Mouse (Mus musculus): ENCODE results near the gene Thbd. TPM values are rescaled to one million over a fixed set of nuclear protein-coding genes. Genes with fewer than 3 reads are reported as not detected.

The Thbd gene
- polyA plus RNA-seq, 1 experiment from 2014 or later, result 6.8 TPM

DNA sequence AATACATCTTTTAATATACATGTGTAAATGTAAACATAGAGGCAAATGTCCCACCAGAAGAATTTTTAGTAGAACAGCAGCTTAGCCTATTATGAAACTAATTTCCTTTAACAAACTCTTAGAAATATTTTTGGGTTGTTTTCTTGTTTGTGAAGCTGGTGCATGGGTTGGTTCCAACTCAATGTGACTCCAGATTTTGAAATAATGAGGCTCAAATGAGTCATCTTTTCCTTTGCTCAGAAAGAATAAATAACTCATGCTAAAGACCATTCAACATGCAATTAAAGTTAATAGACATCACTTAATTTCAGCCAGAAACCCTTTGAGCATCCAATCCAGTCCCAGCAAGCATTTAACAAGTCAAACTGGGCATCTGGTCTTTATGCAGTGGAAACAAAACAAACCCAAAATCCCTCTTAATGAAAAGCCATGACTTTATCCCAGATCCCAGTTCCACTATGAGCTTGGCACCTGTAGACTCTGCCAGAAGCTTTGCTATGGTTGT lies 21.1 kb upstream of the Thbd start:
- ATAC-seq (ENCODE audit: low FRiP score) (no peak), DNase-seq (ENCODE audit: low spot score) (no peak)
- H3K9ac ChIP-seq (ENCODE audit: low read depth, low read length), result no peak overlapping the region
- H3K27ac ChIP-seq (ENCODE audit: low read depth, low read length), result no peak overlapping the region
- no peaks in the 10 kb centered on the region for H3K36me3 ChIP-seq (ENCODE audit: control insufficient read depth, insufficient read depth, low read length)
- H3K27me3 ChIP-seq (ENCODE audit: control insufficient read depth, insufficient read depth, low read length), result no peaks in the 10 kb centered on the region
- no peak overlapping the region for H3K4me2 ChIP-seq (replicated peaks; ENCODE audit: low read depth, low read length)
- H3K4me3 ChIP-seq (ENCODE audit: low read depth, low read length), result no peak overlapping the region
- H3K4me1 ChIP-seq (replicated peaks; ENCODE audit: control insufficient read depth, insufficient read depth, low read length), result no peaks in the 10 kb centered on the region
- H3K9me3 ChIP-seq (ENCODE audit: control insufficient read depth, low read length), result no peaks in the 10 kb centered on the region

DNA sequence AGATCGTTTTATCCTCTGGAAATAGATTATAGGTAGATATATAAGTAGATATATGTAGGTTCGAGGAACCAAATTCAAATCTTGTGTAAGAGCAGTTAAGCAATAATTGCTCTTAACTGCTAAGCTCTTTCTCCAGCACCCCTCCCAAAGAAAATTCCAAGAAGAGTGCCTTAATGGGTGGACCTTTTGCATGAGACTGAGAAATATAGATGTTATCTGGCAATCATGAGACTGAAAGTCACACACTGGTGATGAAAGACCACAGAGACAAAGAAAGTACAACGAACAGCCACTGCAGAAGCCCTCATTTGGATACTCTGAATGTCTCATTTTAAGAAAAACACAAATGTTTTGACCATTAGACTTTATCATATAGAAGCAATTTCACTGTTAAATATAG lies 20.5 kb upstream of the Thbd start:
- Histone ChIP-seq H3K9me3 (ENCODE audit: control insufficient read depth, low read length) (no peaks in the 10 kb centered on the region), H3K4me1 (replicated peaks; ENCODE audit: control insufficient read depth, insufficient read depth, low read length) (no peaks in the 10 kb centered on the region), H3K27ac (ENCODE audit: low read depth, low read length) (no peak overlapping the region), H3K4me3 (ENCODE audit: low read depth, low read length) (no peak overlapping the region), H3K36me3 (ENCODE audit: control insufficient read depth, insufficient read depth, low read length) (no peaks in the 10 kb centered on the region), H3K27me3 (ENCODE audit: control insufficient read depth, insufficient read depth, low read length) (no peaks in the 10 kb centered on the region), H3K4me2 (replicated peaks; ENCODE audit: low read depth, low read length) (no peak overlapping the region), H3K9ac (ENCODE audit: low read depth, low read length) (no peak overlapping the region)
- no peak for ATAC-seq (ENCODE audit: low FRiP score)
- WGBS, result 84% methylated on average over 3 of the region's 3 CpGs
- DNase-seq (ENCODE audit: low spot score), result no peak

DNA sequence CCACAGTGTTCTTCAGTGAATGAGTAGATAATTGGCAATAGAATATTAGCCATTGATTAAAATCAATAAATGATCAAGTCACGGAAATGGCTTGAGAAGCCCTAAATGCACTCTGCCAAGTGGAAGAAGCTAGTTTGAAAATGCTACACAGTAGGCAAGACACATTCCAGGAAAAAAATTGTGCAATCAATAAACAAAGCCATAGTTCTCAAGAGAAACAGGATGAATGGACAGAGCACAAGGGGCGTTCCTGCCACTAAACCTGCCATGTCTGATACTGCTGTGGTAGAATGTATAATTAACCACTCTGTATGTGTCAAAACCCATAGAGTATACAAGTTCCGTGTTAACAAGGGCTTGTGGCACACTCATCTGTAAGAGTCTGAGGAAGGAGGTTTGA lies 19.6 kb upstream of the Thbd start:
- Histone ChIP-seq H3K4me1 (replicated peaks; ENCODE audit: control insufficient read depth, insufficient read depth, low read length) (no peaks in the 10 kb centered on the region), H3K4me2 (replicated peaks; ENCODE audit: low read depth, low read length) (no peak overlapping the region), H3K27ac (ENCODE audit: low read depth, low read length) (no peak overlapping the region), H3K36me3 (ENCODE audit: control insufficient read depth, insufficient read depth, low read length) (no peaks in the 10 kb centered on the region), H3K9me3 (ENCODE audit: control insufficient read depth, low read length) (no peaks in the 10 kb centered on the region), H3K9ac (ENCODE audit: low read depth, low read length) (no peak overlapping the region), H3K27me3 (ENCODE audit: control insufficient read depth, insufficient read depth, low read length) (no peaks in the 10 kb centered on the region), H3K4me3 (ENCODE audit: low read depth, low read length) (no peak overlapping the region)
- 85% methylated on average over 3 of the region's 3 CpGs for WGBS
- no peak for ATAC-seq (ENCODE audit: low FRiP score)
- no peak for DNase-seq (ENCODE audit: low spot score)

DNA sequence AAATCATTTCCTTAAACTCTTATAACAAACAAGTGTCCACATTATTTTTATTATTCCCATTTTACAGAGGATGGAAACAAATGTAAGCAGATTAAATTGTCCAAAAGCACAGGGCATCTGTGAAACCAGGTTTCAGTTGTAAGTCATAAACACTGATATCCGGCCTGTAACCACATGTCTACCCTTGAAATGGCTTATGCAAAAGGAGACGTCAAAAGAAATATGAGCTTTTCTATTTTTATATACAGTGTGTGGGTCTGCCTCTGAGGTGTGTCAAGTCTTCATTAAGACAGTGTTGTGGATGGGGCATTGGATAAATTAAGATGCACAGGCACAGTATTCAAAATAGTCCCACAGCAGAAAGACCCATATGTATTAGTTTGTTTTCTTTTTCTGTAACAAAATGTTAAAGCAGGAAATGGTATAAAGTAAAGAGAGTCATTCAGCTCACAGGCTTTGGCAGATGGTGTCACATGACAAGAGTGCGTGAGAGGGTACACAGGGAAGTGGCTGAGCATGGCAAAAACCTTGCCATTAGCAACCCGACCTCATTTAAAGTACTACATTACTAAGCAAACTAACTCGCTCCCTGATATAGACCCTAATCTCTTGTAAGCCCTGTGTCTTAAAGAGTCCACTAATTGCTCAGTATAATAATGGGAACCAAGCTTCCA lies 17.9 kb upstream of the Thbd start:
- Histone ChIP-seq H3K9ac (ENCODE audit: low read depth, low read length) (no peak overlapping the region), H3K27me3 (ENCODE audit: control insufficient read depth, insufficient read depth, low read length) (no peaks in the 10 kb centered on the region), H3K4me2 (replicated peaks; ENCODE audit: low read depth, low read length) (no peak overlapping the region), H3K4me3 (ENCODE audit: low read depth, low read length) (no peak overlapping the region), H3K36me3 (ENCODE audit: control insufficient read depth, insufficient read depth, low read length) (no peaks in the 10 kb centered on the region), H3K9me3 (ENCODE audit: control insufficient read depth, low read length) (no peaks in the 10 kb centered on the region), H3K4me1 (replicated peaks; ENCODE audit: control insufficient read depth, insufficient read depth, low read length) (no peaks in the 10 kb centered on the region), H3K27ac (ENCODE audit: low read depth, low read length) (no peak overlapping the region)
- ATAC-seq (ENCODE audit: low FRiP score), result no peak
- WGBS, result 84% methylated on average over 5 of the region's 5 CpGs
- DNase-seq (ENCODE audit: low spot score), result no peak

DNA sequence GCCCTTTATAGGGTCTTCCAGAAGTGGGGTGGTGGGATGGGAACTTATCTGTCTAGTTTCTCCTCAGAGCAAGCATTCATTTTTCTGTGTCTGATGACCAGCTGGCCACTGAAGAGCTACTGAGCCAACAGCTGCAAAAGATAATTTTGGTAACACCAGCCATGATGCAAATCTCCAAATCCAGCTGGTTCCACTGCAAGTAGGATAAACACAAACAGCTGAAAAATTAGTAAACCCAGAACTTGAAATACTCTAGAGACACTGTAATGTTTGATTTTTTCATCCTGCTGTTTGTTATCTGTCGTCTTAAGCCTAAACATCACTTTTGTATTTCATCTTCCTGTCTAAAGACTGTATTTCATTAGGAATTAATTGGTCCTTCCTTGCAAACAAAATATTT lies 13.7 kb upstream of the Thbd start:
- Histone ChIP-seq H3K4me2 (replicated peaks; ENCODE audit: low read depth, low read length) (no peak overlapping the region), H3K9ac (ENCODE audit: low read depth, low read length) (no peak overlapping the region), H3K9me3 (ENCODE audit: control insufficient read depth, low read length) (no peaks in the 10 kb centered on the region), H3K27ac (ENCODE audit: low read depth, low read length) (no peak overlapping the region), H3K27me3 (ENCODE audit: control insufficient read depth, insufficient read depth, low read length) (no peaks in the 10 kb centered on the region), H3K4me3 (ENCODE audit: low read depth, low read length) (no peak overlapping the region), H3K36me3 (ENCODE audit: control insufficient read depth, insufficient read depth, low read length) (no peaks in the 10 kb centered on the region), H3K4me1 (replicated peaks; ENCODE audit: control insufficient read depth, insufficient read depth, low read length) (no peaks in the 10 kb centered on the region)
- ATAC-seq (ENCODE audit: low FRiP score) (no peak), DNase-seq (ENCODE audit: low spot score) (no peak)
- WGBS, result 62% methylated on average over 1 of the region's 1 CpGs

DNA sequence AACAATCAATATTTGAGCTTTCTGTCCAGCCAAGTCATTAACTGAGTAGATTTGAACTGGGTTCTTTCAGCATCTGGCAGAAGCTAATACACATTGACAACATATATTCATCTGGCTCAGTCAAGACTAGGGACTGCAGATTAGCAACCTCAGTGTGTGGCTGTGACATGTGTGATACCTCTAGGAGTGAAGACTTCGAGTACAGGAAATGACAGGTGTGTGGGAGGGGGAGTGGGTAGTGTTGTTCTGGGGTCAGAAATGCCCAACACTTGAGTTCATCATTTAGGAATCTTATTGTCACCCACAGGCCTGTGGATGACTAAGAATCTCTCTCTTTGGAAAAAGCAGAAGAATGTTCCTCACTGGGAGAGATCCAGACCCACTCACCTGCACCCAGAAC lies 13.1 kb upstream of the Thbd start:
- no peak for DNase-seq (ENCODE audit: low spot score)
- 61% methylated on average over 1 of the region's 1 CpGs for WGBS
- Histone ChIP-seq H3K4me1 (replicated peaks; ENCODE audit: control insufficient read depth, insufficient read depth, low read length) (no peaks in the 10 kb centered on the region), H3K9ac (ENCODE audit: low read depth, low read length) (no peak overlapping the region), H3K4me3 (ENCODE audit: low read depth, low read length) (no peak overlapping the region), H3K36me3 (ENCODE audit: control insufficient read depth, insufficient read depth, low read length) (no peaks in the 10 kb centered on the region), H3K27ac (ENCODE audit: low read depth, low read length) (no peak overlapping the region), H3K9me3 (ENCODE audit: control insufficient read depth, low read length) (no peaks in the 10 kb centered on the region), H3K4me2 (replicated peaks; ENCODE audit: low read depth, low read length) (no peak overlapping the region), H3K27me3 (ENCODE audit: control insufficient read depth, insufficient read depth, low read length) (no peaks in the 10 kb centered on the region)
- ATAC-seq (ENCODE audit: low FRiP score), result no peak

DNA sequence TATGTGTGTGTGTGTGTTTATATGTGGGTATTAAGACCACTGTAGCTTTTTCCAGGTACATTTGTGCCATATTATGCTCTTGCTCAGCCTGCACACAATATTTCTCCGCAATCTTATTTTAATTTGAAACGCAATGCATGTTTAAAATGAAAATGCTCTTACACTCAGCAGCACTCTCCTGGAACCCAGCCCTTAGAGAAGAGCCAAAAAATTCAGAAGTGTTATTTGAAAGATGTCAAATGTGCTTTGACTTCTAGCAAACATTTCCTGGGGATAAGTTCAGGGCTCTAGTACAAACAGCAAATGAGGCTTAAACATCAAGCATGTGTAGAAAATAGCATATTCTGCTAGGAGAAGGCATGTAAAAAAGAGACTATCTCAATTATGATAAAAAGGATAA lies 11.8 kb upstream of the Thbd start:
- Histone ChIP-seq H3K9ac (ENCODE audit: low read depth, low read length) (no peak overlapping the region), H3K4me2 (replicated peaks; ENCODE audit: low read depth, low read length) (no peak overlapping the region), H3K4me3 (ENCODE audit: low read depth, low read length) (no peak overlapping the region), H3K27ac (ENCODE audit: low read depth, low read length) (no peak overlapping the region), H3K36me3 (ENCODE audit: control insufficient read depth, insufficient read depth, low read length) (no peaks in the 10 kb centered on the region), H3K4me1 (replicated peaks; ENCODE audit: control insufficient read depth, insufficient read depth, low read length) (no peaks in the 10 kb centered on the region), H3K9me3 (ENCODE audit: control insufficient read depth, low read length) (no peaks in the 10 kb centered on the region), H3K27me3 (ENCODE audit: control insufficient read depth, insufficient read depth, low read length) (no peaks in the 10 kb centered on the region)
- WGBS, result 91% methylated on average over 2 of the region's 2 CpGs
- ATAC-seq (ENCODE audit: low FRiP score) (no peak), DNase-seq (ENCODE audit: low spot score) (no peak)

DNA sequence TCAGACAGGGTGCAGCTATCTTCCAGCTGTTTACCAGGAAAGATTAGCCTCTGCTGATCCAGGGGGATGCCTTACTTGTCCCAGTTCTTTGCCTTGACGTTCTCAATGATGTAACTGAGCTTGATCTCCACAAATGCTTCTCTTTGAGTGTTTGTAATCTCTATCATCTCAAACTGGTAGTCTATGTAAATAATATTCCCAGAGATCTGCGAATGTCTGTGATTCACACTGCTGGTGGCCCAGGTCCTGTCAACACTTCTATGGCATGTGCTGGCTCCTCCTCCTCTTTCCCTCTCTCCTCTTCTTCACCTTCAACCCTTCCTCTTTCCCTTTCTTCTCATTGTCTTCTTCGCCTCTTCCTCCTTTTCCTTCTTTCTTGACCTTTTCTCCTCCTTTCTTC lies 11.2 kb upstream of the Thbd start:
- no peak for ATAC-seq (ENCODE audit: low FRiP score)
- Histone ChIP-seq H3K4me3 (ENCODE audit: low read depth, low read length) (no peak overlapping the region), H3K36me3 (ENCODE audit: control insufficient read depth, insufficient read depth, low read length) (no peaks in the 10 kb centered on the region), H3K9ac (ENCODE audit: low read depth, low read length) (no peak overlapping the region), H3K4me1 (replicated peaks; ENCODE audit: control insufficient read depth, insufficient read depth, low read length) (no peaks in the 10 kb centered on the region), H3K27ac (ENCODE audit: low read depth, low read length) (no peak overlapping the region), H3K4me2 (replicated peaks; ENCODE audit: low read depth, low read length) (no peak overlapping the region), H3K9me3 (ENCODE audit: control insufficient read depth, low read length) (no peaks in the 10 kb centered on the region), H3K27me3 (ENCODE audit: control insufficient read depth, insufficient read depth, low read length) (no peaks in the 10 kb centered on the region)
- no peak for DNase-seq (ENCODE audit: low spot score)
- WGBS, result 79% methylated on average over 3 of the region's 3 CpGs

DNA sequence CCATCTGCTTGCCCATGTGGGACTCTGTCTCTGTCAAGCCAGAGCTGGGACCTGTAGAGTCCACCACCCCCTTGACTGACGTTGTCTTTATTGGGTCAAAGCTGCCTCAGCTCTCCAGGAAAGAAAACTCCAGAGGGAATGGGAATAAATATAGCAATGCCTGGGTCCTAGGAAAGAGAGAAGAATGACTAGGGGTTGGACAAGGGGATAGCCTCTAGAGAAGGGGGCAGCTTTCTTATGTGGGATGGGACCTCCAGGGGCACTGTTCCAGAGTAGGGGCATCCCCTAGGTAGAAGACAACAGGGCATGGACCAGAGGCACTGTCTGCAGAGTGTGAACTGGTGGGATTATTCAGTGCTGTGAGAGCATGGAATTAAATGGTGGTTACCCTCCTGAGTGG lies 1.8 kb upstream of the Thbd start:
- no peak overlapping the region for H3K4me2 ChIP-seq (replicated peaks; ENCODE audit: low read depth, low read length)
- ATAC-seq (ENCODE audit: low FRiP score), result no peak
- H3K27ac ChIP-seq (ENCODE audit: low read depth, low read length), result no peak overlapping the region
- H3K27me3 ChIP-seq (ENCODE audit: control insufficient read depth, insufficient read depth, low read length), result peaks cover 36% of the 10 kb centered on the region
- no peak overlapping the region for H3K9ac ChIP-seq (ENCODE audit: low read depth, low read length)
- no peaks in the 10 kb centered on the region for H3K9me3 ChIP-seq (ENCODE audit: control insufficient read depth, low read length)
- no peak overlapping the region for H3K4me3 ChIP-seq (ENCODE audit: low read depth, low read length)
- DNase-seq (ENCODE audit: low spot score), result no peak
- WGBS, result 91% methylated on average over 1 of the region's 1 CpGs
- H3K4me1 ChIP-seq (replicated peaks; ENCODE audit: control insufficient read depth, insufficient read depth, low read length), result peaks cover 12% of the 10 kb centered on the region
- no peaks in the 10 kb centered on the region for H3K36me3 ChIP-seq (ENCODE audit: control insufficient read depth, insufficient read depth, low read length)
